Mouse (Mus musculus): ENCODE results near the gene Tnnc1.

- TF ChIP-seq CTCF (IDR thresholded peaks at IDR 0.05) = no peak
- no peak for TF ChIP-seq EP300 (IDR thresholded peaks at IDR 0.05)
Observed at GRCm38 (mm10) chr14:31226978-31227377, 18.9 kb downstream of the Tnnc1 start.

Data from lung, postnatal 0 days (tissue).